Mouse (Mus musculus) thymus, postnatal 36 days (tissue): ENCODE results near the gene Trio.
"Not testable (repeated sequence)": the region's sequence is repeated elsewhere in the genome, so short reads cannot be mapped to it uniquely, and the experiment has no call there.

ENCODE experiments used
- DNase-seq, 2 experiments: peaks; one replicate each; pipeline ENCODE4 v3.0.0; 2022; ENCODE audit warnings: mixed read lengths in 2 of 2

Gene Trio

DNA sequence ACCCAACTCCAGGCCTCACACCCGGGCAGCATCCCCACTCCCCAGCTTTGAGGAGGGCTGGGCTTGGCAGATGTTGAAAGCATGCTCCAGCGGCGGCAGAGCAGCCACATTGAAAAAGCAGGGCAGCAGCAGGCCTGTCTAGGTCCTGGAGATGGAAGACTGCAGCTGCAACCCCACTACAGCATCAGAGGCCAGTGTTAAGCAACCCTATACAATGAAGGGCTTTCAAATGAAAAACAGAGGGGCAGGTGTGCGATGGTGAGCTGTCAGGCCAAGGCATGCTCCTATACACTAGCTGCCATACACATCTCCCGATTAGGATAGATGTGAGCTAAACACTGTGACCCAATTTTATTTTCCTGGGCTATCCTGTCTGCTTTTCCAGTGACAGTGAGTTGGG, 265.8 kb downstream of the Trio start:
- DNase-seq, result no peak

DNA sequence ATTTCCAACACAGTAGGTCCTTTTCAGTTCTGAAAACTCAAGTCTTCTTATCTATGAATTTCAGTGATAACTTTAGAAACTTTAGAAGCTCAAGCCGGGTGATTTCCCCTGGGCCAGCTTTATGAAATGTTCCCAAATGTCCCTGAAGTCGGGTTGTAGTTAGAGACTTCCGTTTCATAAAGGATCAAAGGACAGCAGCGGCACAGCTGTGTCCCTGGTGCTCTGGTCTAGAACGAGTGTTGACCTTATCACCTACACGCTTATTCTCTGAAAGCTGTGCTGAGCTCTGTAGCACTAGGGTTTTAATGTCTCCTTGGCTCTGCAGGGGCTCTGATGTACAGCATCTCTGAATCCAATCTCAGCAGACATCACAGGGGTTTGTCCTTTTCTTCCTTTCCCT, 267.0 kb downstream of the Trio start:
- DNase-seq, result no peak

DNA sequence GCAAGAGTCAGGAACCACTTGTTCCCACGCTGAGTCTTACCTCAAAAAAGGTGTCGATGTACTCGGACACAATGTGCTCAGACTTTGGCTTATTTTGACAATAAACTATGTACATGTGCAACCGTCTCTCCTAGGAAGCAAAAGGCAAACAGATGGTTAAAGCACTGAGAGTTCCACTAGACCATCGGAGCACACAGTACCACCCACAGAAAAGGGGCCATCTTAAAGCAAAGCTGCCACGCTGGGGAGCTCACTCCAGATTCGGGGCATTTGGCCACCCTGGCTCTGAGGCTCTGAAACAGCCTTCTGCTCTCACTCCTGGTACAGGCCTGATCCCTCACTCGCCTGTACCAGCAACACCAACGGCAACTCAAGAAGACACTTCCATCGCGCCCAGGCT, 269.2 kb downstream of the Trio start:
- no peak for DNase-seq

DNA sequence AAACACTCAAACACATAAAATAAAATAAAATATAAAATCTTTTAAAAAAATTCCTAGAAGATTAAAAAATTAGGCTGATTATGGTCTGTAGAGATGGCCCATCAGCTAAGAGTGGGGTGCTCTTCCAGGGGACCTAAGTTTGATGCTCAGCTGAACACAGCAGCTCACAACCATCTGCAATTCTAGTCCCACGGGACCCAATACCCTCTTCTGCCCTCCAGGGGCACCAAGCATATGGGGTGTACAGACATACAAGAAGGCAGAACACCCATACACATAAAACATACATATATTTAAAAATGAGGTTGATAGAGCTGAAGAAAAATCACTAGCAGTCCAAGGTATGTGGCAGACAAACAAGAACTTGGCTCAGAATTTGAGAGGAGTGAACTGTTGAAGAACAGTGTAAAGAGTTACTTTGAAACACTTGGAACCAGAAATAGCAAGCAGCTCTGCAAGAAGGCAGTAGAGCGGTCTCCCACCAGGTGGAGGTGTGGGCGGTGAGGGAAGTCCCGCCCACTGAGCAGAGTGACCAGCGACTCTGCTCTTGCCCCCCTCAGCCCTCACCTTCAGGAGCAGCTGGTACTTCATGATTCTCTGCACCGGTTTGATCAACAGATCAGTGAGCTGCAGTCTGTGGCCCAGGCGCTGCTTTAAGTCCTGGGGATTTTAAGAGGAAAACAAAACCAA, 270.9 kb downstream of the Trio start:
- DNase-seq, result no peak

DNA sequence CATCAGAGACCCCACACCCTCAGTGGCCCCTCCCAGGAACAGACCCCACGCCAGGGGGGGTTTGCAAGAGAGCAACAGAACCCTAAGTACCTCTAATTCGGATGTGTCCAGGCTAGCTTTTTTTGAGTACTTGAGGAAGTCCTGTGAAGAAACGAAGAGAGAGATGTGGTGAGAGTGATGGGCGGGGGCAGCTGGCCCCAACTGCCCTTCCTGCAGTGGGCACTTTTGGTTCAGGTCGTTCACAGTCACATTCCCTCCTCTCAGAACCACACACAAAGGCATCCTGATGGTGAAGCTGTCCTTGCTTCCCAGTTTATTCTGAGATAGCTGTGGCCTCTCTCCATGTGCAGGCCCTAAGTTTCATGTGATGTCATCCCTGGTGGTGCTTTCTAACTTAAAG, 271.7 kb downstream of the Trio start:
- DNase-seq, result no peak

DNA sequence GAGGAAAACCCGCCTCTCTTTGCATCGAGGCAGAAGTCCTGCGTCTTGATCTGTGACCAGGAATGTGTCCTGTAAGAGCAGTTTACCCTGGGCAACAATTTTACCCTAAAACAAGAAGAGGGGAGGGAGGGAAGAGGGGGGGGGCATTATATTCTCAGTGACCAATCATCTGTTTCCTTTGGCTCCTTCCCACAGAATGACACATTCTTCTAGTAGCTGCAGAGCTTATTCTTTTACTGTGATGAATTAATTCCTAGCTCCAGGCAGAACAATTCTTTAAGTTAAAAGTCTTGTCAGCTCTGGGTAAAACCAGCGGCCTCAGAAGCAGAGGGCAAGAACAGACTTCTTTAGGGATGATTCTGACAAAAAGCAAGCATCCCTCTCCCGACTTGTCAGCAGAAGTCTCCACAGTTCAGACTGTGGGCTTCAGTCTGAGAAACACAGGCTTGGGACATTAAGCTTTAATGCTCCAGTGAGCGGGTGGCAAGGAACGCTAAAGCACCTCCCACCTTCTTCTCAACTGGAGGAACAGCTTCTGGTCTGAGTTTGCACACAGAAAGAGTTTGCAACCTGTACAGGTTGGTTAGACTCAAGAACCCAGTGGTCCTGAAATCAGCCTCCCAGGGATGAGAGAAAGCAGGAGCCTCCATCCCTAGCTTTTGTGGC, 272.8 kb downstream of the Trio start:
- no peak for DNase-seq

DNA sequence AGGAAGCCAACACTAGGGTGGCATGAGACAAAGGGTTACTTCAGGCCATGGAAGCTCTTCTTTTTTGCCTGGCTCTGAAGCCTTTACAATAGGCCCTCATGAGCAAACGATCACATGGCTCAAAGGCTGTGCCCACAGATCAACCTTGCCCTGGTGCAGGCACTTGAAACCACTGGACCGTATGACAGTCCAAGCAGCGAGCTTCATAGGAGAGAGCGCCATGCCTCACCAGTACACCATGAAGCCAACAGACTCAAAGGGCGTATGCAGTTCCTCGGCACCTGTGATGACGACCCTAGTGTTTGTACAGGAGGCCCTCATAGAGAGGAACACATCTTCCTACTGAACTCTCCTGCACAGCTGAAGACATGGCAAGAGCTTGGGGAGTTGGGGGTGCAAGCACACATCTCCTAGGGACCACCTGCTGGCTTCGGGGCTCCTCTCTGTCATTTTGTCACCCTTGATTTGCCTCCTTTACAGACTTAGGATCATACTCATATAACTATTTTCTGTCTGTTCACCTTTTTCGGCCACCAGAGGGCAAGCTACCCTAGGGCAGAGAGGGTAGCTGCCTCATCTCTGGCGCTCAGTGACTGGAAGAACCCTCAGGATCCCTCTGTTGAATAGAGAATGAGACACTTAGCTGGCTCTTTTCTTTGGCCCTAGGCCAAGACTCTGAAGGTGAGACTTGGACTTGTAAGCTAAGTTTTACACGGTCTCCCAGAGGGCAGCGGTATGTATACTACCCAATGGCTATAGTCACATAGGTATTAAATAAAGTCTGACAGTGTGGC, 273.8 kb downstream of the Trio start:
- peak; percentile 60 to 64 for DNase-seq

DNA sequence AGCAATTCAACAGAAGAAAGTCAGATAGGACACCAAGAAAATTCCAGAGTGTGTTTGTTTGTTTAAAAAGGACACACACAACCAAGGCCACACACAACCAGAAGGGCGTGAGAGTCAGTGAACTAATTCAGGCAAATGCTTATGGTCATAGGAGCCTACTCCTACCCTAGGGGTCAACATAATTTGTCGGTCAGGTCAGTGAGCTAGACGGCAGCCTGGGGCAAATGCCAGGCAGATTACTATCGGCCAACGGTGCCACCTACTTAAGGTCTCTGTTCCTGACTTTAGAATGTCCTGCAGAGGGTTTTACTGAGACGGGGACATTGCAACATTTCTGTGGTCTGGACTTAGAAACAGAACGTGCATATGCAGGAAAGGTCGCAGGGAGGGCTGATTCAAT, 276.9 kb downstream of the Trio start:
- no peak for DNase-seq

DNA sequence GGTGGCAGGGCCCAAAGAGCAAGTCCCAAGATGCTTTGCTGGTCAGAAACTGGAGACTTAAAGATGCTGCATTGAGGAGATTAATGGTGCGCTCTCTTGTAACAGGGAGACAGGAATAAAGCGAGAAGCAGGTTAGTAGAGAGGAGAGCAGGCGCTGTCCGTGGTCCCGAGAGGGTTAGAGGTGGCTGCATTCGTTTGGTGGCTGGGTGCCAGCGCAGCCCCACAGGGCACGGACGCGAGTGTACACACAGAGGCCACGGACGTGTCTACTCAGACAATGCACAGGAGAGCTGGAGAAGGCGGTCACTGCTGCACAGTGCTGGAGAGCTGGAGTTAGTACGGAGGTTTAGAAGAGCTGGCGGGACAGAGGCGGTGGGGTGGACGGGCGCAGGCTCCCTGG, 278.1 kb downstream of the Trio start:
- no peak for DNase-seq

DNA sequence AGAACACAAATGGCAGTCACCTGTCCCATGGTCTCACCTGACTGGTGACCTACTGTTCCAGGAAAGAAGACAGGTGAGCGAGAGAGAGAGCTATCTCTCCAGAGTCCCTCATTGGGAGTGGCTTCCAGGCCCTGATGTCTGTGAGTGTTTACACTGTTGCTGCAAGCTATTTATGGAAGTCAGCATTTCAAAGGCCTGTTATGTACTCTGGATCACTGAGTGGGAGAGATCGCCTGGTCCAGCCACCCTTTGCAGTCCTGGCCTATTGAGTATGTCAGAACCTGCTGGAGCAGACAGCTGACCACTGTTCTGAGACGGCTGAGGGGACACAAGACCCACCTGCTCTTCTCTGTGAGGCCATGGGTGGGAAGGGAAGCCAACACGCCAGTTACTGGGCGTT, 280.7 kb downstream of the Trio start:
- DNase-seq, result no peak

DNA sequence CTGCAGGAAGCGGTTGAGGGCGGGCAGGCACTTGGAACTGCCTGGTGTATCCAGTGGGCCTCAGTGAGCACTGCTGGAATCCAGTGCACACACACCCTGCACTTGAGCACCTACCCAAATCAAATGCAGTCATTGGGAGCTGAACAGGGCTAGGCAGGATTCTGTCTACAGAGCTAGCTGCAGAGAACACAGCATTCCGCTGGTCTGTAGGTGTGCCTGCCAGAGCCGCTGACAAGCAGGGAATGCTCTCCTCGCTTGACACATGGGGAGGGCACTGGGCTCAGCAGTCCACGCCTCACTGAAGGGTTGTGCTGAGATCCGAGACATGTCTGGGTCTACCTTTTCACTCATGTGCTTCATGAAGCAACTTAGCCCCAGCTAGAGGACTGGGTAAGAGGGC, 285.6 kb downstream of the Trio start:
- DNase-seq, result no peak

DNA sequence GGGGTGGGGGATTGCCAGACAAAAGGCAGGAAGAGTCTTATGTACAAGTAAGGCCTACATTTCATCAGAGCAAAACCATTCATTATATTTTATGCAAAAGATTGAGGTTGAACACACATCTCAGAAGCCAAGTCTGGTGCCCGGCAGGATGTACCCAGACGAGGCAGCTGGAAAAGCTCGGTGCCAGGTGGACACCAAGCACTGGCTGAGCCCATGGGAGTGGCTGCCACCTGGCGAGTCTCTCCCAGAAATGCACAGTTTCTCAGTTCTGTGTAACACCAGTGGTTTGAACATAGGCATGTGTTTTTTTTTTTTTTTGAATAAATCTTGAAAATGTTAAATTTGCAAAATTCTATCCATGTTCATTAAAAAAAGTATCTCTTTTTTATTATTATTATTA, 293.8 kb downstream of the Trio start:
- no peak for DNase-seq

DNA sequence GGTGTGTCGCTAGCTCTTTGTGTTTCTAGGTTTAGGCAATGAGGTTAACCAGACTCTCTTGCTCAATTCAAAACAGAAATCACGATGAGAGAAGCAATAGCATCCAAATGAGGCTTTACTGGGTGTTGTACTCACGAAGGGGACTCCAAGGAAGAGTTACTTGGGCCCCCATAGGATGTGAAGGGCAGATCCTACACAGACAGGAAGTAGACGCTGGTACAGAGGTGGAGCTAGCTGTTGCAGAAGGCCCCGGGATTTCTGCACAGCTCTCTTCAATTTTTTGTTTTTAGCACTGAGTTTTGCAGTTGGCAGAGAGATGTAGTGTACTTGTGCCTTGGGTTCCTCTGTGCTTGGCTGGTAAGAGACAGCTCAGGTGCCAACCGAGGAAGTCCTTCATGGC, 299.4 kb downstream of the Trio start:
- DNase-seq, result peak in 1 of 2 experiments; percentile 18

DNA sequence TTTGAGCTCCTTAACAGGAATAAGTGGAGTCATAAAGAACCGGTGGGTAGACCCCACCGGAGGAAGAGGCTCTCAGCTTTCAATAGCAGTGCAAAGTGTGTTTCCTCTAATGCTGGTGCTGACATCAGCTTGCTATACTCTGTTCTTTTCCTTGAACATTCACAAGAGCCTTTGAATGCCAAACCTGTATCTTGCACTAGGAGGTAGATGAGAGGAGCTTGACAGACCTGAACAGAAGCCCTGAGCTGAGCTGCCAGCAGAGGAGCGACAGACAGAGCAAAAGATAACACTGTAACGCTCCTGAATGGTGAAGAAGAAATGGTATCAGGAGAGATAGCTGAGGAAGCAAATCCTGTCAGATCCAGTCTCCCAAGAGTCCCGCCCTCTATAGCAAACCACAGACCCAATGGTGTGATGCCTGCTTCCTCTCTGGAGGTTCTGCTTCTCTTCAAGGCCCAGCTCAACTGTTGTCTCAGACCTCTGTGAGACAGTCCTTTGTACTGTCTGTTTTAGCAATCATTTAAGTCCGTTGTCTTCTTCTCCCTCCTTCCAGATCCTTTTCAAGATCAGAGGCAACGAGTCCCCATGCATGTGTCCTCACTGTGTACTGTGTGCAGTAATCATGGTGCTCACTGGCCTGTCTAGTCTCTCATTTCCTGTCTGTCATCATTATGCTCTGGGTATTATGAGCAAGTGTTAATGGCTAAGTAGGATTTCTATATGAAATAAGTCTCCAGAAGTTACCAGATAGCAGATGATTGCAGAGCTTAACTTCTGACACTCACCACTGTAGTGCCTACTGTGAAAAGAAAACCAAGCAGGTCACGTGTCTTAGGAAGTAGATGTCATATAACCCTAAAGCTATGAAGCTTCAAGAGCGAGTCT, 300.6 kb downstream of the Trio start:
- no peak for DNase-seq

DNA sequence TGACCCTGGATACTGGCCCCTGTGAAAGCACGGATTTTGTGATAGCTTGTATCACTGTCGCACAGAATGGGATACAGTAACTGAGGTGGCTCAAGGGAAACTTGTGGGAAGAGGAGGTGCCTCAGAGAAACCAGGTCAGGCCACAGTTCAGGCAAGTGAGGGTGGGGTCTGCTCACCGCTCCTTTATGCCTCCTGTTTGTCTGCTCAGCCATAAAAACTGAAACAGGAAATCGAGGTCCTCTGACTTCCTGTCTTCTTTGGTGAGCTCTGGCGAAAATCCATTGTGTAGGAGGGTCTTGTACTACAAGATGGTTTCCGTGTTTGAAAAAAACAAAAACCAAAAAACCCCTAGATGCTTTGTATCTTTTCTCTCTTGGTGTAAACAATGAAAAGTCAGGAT, 301.4 kb downstream of the Trio start:
- peak; percentile 32 to 69 for DNase-seq

DNA sequence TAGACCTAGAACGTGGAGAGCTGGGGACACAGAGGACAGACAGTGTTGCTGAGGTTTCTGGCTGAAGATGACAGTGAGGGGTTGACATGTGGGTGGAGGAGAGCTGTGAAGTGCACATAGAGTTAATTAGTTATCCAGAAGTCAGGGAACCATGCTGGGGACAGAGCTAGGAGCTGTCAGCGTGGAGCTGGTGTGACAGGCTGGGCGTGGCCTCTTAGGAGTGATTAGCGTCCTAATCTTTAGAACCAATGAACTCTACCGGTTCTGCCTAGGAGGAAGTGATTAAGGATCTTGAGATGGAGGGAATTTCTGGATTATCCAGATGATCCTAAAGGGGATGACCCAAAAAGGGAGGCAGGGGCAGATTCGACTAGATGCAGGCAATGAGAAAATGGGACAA, 301.9 kb downstream of the Trio start:
- DNase-seq, result no peak

DNA sequence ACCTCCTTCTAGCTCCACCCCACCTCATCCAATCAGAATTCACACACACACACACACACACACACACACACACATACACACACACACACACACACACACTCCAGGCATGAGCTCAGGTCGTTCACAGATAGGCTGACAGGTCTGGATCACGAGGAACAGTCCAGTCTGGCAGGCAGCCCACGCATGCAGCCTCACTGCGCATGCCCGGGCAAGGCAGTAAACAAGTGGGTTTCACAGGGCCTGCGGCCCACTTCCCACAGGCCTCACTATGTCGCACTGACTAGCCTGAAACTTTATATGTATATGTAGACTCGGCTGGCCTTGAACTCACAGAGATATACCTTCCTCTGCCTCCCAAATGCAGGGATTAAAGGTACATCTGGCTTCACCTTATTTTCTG, 305.4 kb downstream of the Trio start:
- DNase-seq, result not testable (repeated sequence)

DNA sequence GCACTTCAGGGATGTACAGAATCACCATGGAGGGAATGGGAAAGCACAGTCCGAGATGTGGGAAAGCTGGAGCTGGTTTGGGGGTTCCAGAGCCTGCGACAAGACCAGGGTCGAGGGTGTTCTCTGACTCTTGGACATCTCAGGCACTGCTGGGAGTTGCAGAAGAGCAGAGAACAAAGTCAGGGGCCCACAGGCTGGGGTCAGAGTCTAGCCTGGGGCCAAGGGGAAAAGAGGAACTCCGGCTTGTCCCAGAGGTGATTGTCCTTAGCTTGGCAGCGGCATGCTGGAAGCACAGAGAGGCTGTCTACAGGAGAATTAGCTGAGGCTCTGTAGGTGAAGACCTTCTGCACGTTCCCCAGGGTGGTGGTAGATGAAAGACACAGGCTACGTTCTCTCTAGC, 307.0 kb downstream of the Trio start:
- DNase-seq, result no peak

DNA sequence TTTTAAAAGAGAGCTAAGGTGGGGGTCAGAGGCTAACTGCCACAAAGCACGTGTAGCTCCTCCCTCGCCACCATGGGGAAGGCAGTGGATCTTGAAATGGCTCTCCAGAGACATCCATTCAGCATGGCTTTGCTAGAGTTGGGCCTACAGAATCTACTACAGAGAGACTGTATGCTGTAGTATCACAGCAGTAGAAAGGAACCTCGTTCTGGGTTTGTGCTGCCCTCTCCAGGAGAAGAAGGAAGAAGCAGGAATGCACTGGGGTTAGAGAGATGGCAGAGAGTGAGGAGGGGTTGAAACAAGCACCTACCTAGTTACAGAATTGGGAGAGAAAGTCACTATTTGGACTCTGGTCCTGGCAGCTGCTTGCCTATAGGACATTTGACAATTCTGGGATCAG, 310.3 kb downstream of the Trio start:
- peak; percentile 68 to 73 for DNase-seq

DNA sequence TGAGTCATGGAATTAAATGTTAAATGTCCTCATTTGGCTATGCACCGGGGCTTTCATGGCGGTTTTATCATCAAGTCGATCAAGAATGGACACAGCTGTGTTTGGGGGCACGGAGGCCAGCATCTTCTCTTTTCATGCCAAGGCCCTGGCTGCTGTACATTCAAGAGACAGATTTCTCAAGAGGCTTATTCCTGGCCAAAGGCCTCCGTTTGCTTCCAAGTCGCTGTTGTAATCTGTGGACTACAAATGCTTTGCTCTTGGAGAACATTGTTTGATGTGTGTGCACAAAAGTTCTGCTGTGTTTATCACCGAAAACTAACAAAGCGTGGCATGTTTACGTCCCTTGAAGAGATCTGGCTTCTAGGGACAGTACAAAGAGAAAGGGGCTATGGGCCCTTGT, 314.9 kb downstream of the Trio start:
- DNase-seq, result no peak

DNA sequence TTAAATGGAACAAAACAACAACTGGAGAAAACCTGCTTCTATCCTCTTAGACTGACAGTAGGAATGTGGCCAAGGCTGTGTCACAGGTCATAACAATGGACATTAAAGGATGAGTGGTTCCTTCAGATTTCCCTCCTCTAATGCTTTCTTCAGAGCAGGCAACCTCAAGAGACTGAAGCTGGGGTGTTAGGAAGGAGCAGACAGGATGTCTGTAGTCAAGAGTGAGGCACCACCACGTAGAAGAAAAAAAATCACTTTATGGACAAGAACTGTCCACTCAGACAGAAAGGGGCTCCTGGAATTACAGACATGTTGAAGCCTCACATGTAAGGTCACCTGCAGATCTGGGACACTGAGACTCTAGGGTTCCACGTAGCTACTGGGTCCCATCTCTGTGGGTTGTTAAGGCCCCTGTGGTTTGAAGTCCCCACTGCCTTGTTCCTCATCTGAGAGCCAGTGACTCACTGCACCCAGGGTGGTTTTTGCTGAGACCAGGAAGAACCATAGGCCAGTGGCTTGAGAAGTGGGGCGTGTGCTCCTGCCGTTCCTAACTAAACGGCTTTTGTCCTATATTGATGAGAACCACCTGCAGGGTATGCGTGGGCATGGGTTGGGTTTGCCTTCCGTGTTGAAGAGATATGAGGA, 316.6 kb downstream of the Trio start:
- no peak for DNase-seq

DNA sequence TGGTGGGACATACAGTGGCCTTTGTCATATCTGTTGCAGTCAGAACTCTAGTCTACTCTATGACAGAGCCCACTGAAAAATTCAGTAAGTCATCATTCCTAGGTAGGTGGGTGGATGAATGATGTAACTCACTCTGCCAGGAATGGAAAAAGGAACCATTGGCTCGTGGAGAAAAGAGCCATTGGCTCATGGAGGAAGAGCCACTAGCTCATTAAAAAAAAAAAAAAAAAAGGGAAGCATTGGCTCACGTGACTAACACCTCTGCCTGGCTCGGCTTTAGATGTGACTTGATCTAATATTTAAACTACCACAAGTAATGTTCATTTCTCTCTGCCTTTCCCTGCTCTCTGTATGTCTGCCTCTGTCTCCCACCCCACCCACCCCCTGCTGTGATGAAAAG, 317.1 kb downstream of the Trio start:
- DNase-seq, result no peak

DNA sequence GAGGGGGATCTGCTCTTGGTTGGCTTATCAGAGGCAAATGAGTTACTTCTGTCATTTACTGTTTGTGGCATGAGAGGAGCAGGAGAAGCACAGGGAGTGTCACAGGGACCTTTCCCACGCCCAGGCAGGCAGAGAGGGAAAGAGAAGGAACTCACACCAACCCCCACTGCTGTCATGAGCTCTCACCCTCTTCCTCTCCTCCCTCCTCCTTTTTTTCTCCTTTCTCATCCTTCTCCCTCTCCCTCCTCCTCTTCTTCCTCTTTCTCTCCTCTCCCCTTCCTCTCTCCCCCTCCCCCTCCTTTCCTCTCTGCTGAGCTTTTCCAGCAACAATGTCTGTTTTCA, 322.7 kb downstream of the Trio start:
- DNase-seq, result no peak
